15 mouse cellular contexts compared by ENCODE assay signal in the genomic region with DNA sequence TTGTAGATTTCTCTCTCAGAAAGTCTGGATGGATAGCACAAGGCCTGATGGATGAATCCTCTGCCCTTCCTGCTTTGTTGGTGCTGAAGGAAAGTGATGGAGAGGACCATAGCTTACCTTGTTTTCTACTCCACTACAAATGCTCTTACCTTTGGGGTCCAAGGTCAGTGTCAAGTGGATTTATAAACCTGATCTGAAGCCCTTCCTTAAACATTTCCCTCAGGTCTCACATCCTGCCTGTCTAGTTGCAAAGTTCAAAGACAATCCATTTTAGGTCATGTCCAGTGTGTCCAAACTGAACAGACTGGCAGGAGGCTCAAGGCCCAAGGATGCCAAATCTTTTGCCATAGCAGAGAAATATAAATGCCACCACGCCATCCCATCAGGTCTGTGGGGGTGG. TPM values are rescaled to one million over a fixed set of nuclear protein-coding genes. Genes with fewer than 3 reads are reported as not detected.
"Had no signal": no experiment of that assay in that cellular context is flagged by ENCODE, and none has a peak within 500 bp of the region (broad histone marks: within the 10 kb centered on the region; RNA-seq: fewer than 3 reads in every experiment).

No protein-coding gene starts in this region.

- H3K4me1 ChIP-seq: liver, embryonic 13.5 days had no signal

- H3K4me3 ChIP-seq: liver, embryonic 13.5 days; megakaryocyte, embryonic 14.5 days had no signal

- H3K27ac ChIP-seq: limb, embryonic 12.5 days; liver, embryonic 13.5 days; lung, embryonic 15.5 days; macrophage; midbrain, embryonic 12.5 days; stomach, postnatal 0 days had no signal

- ATAC-seq: liver, postnatal 0 days had no signal

- H3K9ac ChIP-seq: liver, embryonic 13.5 days; liver, postnatal 0 days; lung, embryonic 15.5 days; midbrain, embryonic 12.5 days had no signal

- DNase-seq: kidney, adult 18-20 months; kidney, postnatal 14 days; layer of hippocampus, postnatal 36 days; liver; liver, embryonic 13.5 days; liver, postnatal 0 days; lung, postnatal 14 days; thymus, postnatal 14 days had no signal

- H3K9me3 ChIP-seq: limb, embryonic 12.5 days; liver, embryonic 13.5 days; lung, embryonic 15.5 days; midbrain, embryonic 12.5 days had no signal

- H3K36me3 ChIP-seq: limb, embryonic 12.5 days; liver, embryonic 13.5 days; lung, embryonic 15.5 days; midbrain, embryonic 12.5 days had no signal

RNA-seq across cellular contexts. Expression of a gene that starts 10.9 kb away (rescaled TPM):
- polyA plus RNA-seq: liver, embryonic 13.5 days; liver, postnatal 0 days; lung, embryonic 15.5 days; macrophage; midbrain, postnatal 0 days; stomach, postnatal 0 days had no signal

RNA-seq across cellular contexts. Expression of a gene that starts 25.3 kb away (rescaled TPM):
- polyA plus RNA-seq: liver, embryonic 13.5 days; liver, postnatal 0 days; macrophage; midbrain, embryonic 12.5 days; midbrain, postnatal 0 days; stomach, postnatal 0 days had no signal

RNA-seq across cellular contexts. Expression of a gene that starts 40.1 kb away (rescaled TPM):
- polyA plus RNA-seq: liver, embryonic 13.5 days; liver, postnatal 0 days; macrophage; midbrain, embryonic 12.5 days; midbrain, postnatal 0 days had no signal

RNA-seq across cellular contexts. Expression of a gene that starts 40.1 kb away (rescaled TPM):
- polyA plus RNA-seq: liver, postnatal 0 days; macrophage; midbrain, embryonic 12.5 days; midbrain, postnatal 0 days had no signal

RNA-seq across cellular contexts. Expression of a gene that starts 47.4 kb away (rescaled TPM):
- polyA plus RNA-seq: liver, postnatal 0 days; macrophage; midbrain, postnatal 0 days had no signal
